Mouse (Mus musculus) limb, embryonic 15.5 days (tissue): Measurements from ENCODE around the gene Gfap. TPM values are rescaled to one million over a fixed set of nuclear protein-coding genes. Genes with fewer than 3 reads are reported as not detected.
A peak's percentile ranks its signal among the peaks of the same experiment; 100 is the strongest.

Experiments used
- ATAC-seq: fragments of 200-750 bp; cut with Nextera tagmentation; 2 replicates; pipeline ENCODE4 v1.8.0; 2017; ENCODE audit warnings: low read depth, moderate TSS enrichment; ENCODE audit not compliant: insufficient number of reproducible peaks, low FRiP score, low TSS enrichment
- H3K27ac ChIP-seq: fragments of 300-500 bp; sonication (generic); 2 replicates; pipeline ENCODE4 v1.5.1; 2015; ENCODE audit warnings: moderate library complexity, mild to moderate bottlenecking, inconsistent platforms
- H3K27me3 ChIP-seq: fragments of 300-500 bp; sonication (generic); 2 replicates; pipeline ENCODE4 v1.6.1; 2015; ENCODE audit warnings: inconsistent platforms
- H3K36me3 ChIP-seq: fragments of 300-500 bp; sonication (generic); 2 replicates; pipeline ENCODE4 v1.6.1; 2015; ENCODE audit warnings: inconsistent platforms
- H3K4me1 ChIP-seq: fragments of 300-500 bp; sonication (generic); 2 replicates; pipeline ENCODE4 v1.6.1; 2015; ENCODE audit warnings: inconsistent platforms
- H3K4me2 ChIP-seq: fragments of 300-500 bp; sonication (generic); 2 replicates; pipeline ENCODE4 v1.6.1; 2015; ENCODE audit warnings: mild to moderate bottlenecking, inconsistent platforms
- H3K4me3 ChIP-seq: fragments of 300-500 bp; sonication (generic); 2 replicates; pipeline ENCODE4 v1.5.1; 2015; ENCODE audit warnings: mild to moderate bottlenecking, inconsistent platforms
- H3K9ac ChIP-seq: fragments of 300-500 bp; sonication (generic); 2 replicates; pipeline ENCODE4 v1.6.1; 2015; ENCODE audit warnings: inconsistent platforms
- H3K9me3 ChIP-seq: fragments of 300-500 bp; sonication (generic); 2 replicates; pipeline ENCODE4 v1.6.1; 2016; ENCODE audit warnings: inconsistent platforms
- WGBS: fragments of 180-500 bp; shearing (Covaris S2); methylation state at CpG from one replicate; pipeline ENCODE4 v1.1.7; 2015; 5-methylcytosine and 5-hydroxymethylcytosine counted together
- polyA plus RNA-seq: library from polyadenylated mRNA; unstranded; fragments of >200 nt; fragmentation: Nextera tagmentation; extraction: Ambion mirVana; gene quantifications from 2 replicates; pipeline ENCODE4 v1.2.1, GENCODE M21; 2015

Gfap gene
- polyA plus RNA-seq = 0.28 and 0.65 TPM in 2 replicates

DNA sequence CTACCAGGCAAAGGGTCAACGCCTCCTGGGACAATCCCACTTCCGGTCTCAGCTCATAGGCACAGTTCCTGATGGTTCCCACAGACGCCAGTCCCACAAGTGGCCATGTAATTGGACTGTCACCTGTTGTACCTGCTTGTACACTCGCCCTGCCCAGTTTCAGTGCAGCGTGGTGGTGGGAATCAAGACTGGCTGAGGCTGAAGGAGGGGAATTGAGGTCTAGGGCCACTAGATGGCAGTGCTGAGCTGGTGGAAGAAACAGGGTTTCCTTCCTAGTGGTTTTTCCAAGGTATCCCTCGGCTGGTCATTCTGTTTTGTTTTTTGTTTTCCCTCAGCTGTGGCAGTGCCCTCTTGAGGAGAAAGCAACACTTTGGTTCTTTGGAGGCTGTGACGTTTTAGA is at the start of gene Gfap:
Gene Gfap, minus strand, starts transcription at position 150 of the 400 bp plus-strand sequence.
- H3K9ac ChIP-seq = no peak within 1 kb of the TSS
- ATAC-seq = no peak
- no peak within 1 kb of the TSS for H3K4me3 ChIP-seq
- H3K9me3 ChIP-seq = no peaks in the 10 kb centered on the region
- peaks cover 12% of the 10 kb centered on the region; the same call in 1 of the 2 replicates for H3K27me3 ChIP-seq
- H3K36me3 ChIP-seq = peaks cover 6% of the 10 kb centered on the region
- no peak within 1 kb of the TSS for H3K4me2 ChIP-seq
- H3K27ac ChIP-seq = no peak within 1 kb of the TSS
- WGBS = 10% methylated on average over 7 of the region's 7 CpGs
- H3K4me1 ChIP-seq = no peaks in the 10 kb centered on the region

DNA sequence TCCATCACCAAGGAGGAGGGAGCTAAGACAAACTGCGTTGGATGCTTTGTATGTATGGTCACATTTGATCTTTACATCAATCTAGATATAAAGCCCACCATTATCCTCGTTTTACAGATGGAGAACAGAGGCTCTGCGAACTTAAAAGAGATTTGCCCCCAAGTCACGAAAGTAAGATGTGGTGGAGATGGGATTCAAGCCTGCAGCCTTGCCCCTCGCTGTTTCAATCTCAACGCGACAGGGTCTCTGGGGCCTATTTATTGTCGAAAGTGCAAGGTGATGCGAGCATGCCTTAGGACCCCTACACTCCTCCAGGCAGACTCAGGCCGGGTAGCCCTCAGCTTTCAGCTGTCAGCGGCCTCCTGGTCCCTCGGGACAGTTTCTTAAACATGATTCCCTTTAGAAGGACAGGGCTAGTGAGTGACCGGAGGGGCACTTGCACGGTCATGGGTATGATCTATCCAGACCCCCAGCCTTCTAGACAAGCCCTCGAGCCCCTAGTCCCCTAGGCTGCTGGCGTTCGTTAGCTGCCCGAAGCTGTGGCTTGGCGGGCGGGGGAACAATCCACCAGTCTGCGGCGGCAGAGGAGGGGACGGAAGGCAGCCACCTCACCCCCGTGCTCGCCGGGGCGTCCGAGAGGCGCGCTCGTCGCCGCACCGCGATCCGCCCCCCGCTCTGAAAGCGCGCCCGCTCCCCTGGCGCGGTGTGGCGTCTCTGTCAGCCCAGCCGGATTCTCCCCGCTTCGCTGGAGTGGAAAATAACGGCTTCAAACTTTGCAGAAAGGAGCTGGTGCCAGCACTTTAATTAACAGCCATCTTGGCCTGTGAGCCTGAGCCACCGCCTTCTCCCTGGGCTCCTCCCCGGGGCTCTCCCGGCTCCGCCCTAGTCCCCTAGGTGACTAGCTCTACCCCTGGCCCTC is 47.6 kb upstream of the Gfap start:
- WGBS = 2% methylated on average over 50 of the region's 51 CpGs
- peaks cover 94% of the 10 kb centered on the region for H3K27me3 ChIP-seq
- H3K4me2 ChIP-seq = peak overlapping the region; percentile 85
- peak overlapping the region; percentile 46 for H3K4me3 ChIP-seq
- peaks cover 41% of the 10 kb centered on the region for H3K4me1 ChIP-seq
- H3K9me3 ChIP-seq = no peaks in the 10 kb centered on the region
- no peak for ATAC-seq
- no peaks in the 10 kb centered on the region for H3K36me3 ChIP-seq
- H3K9ac ChIP-seq = peak overlapping the region; percentile 24; the same call in 1 of the 2 replicates
- H3K27ac ChIP-seq = no peak overlapping the region

DNA sequence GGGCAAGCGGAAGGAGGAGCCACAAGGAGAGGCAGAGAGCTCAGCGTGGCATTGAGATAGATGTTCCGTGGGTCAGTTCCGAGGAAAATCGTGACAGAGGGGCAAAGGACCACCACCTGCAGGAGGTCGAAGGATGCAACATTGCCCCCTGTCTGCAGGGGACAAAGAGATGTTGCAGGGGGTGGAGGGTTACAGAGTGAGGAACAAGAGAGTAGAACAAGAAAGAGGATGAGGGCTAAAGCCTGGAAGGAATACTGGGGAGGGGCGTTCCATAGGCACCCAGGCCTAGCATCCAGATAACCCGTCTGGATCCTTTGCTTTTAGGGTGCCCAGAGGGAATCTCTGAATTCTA is 46.3 kb upstream of the Gfap start:
- no peaks in the 10 kb centered on the region for H3K36me3 ChIP-seq
- no peaks in the 10 kb centered on the region for H3K9me3 ChIP-seq
- WGBS = 6% methylated on average over 8 of the region's 8 CpGs
- H3K27me3 ChIP-seq = peaks cover 99% of the 10 kb centered on the region
- ATAC-seq = no peak
- H3K9ac ChIP-seq = no peak overlapping the region
- H3K27ac ChIP-seq = no peak overlapping the region
- H3K4me3 ChIP-seq = peak overlapping the region; percentile 45
- H3K4me2 ChIP-seq = peak overlapping the region; percentile 86
- peaks cover 41% of the 10 kb centered on the region for H3K4me1 ChIP-seq

DNA sequence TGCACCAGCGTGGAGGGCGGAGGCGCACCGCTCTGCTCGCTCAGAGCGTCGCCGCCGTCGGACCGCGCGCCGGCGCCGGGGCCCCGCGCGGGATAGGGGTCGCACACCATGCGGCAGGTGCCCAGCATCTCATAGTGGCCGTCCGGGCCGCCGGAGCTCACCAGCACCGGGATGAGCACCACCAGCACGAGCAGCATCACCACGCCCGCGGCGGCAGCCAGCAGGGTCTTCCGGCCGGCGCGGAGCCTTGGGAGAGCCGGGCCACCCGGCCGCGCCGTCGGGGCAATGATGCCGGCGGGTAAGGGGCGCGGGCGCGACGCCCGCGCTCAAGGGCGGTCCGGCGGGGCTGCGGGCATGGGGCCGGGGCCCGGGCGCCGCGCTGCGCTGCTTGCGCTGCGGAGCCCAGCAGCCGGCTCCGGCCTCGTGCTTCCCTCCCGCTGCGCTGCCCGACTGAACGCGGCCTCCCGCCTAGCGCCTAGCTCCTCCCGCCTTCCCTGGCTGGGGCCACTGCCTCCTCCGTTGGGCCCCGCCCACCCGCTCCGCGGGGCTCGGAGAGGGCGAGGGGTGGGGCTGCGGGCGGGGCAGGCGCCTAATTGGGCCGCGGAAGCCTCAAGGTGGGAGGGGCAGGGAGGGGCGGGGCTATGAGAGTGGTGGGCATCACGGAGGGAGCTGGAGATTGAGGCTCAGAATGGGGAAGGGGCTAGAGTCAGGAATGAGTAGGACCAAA is 45.7 kb upstream of the Gfap start, which contains the start of gene C1ql1:
Gene C1ql1, minus strand, starts transcription at position 424 of the 727 bp plus-strand sequence.
- Histone ChIP-seq H3K36me3 (no peaks in the 10 kb centered on the region), H3K9me3 (no peaks in the 10 kb centered on the region), H3K4me1 (peaks cover 41% of the 10 kb centered on the region), H3K9ac (no peak within 1 kb of the TSS), H3K27me3 (peaks cover 98% of the 10 kb centered on the region), H3K4me3 (peak within 1 kb of the TSS; percentile 45), H3K27ac (no peak within 1 kb of the TSS), H3K4me2 (peak within 1 kb of the TSS; percentile 86)
- peak; percentile 84; the same call in 1 of the 2 replicates for ATAC-seq
- WGBS = under 1% methylated on average over 75 of the region's 87 CpGs

DNA sequence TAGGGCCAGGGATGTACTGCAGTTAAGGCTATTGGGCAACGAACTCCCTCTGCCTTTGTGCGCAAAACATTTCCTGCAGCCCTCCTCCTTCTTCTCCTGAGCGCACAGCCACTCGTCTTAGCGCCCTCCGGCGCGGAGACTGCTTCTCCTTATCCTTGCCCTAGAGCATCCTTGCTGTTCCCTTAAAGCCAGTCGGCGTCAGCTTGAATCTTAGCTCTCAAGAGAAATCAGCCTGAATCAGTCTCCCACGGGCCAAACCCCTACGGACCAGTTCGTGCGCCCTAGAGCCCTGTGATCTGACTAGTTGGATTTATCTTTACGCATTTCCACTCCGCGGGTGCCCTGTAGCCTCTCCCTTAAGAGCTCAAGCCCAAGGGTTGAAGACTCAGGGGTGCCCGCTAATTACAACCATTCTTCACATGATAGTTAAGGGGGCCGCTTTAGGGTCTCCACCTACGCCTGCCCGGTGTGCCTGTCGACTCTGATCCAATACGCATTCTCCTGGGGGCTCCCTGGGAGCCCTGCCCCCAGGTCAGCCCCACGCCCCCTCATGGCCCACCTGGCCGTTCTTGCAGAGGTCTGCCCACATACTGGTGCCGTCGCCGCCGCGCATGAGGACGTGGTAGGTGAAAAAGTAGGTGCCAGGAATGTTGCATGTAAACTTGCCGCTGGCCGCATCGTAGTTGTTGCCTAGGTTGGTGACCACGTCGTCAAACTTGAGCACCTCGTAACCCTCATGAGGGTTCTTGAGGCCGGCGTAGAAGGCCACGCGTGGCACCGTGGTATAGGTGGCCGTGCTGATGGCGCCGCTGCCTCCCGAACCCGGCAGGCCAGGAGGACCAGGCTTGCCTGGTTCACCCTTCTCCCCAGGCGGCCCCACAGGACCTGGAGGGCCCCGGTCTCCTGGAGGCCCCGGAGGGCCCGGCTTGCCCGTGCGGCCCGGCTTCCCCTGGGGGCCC is 44.9 kb upstream of the Gfap start:
- 3% methylated on average over 54 of the region's 54 CpGs for WGBS

DNA sequence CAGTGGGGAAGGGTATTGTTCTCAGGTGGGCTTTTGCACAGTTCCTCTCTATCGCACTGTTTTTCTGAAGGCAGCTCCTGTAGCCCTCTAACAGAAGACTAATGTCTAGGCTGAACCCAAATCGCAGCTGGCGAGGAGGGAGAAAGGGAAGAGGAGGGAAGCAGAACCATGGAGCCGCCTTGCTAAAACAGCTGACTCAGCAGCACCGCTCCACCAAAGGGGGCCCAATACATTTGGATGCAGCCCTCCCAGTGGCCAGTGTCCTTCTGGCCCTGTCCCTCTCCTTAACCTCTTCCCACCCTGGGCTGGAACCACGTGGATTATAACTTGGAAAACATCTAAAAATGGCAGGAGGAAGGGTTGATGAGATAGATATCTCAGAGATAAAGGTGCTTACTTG is 40.5 kb upstream of the Gfap start:
- no peak overlapping the region for H3K9ac ChIP-seq
- H3K4me2 ChIP-seq = no peak overlapping the region
- no peak for ATAC-seq
- 52% methylated on average over 6 of the region's 6 CpGs for WGBS
- no peak overlapping the region for H3K27ac ChIP-seq
- H3K36me3 ChIP-seq = no peaks in the 10 kb centered on the region
- H3K27me3 ChIP-seq = peaks cover 70% of the 10 kb centered on the region
- H3K4me1 ChIP-seq = peaks cover 38% of the 10 kb centered on the region
- no peaks in the 10 kb centered on the region for H3K9me3 ChIP-seq
- no peak overlapping the region for H3K4me3 ChIP-seq

More for the DNA sequence above, 44.9 kb upstream of the Gfap start:
- H3K4me3 ChIP-seq = peak overlapping the region; percentile 45
- H3K4me1 ChIP-seq = peaks cover 41% of the 10 kb centered on the region
- no peaks in the 10 kb centered on the region for H3K36me3 ChIP-seq
- peak overlapping the region; percentile 86 for H3K4me2 ChIP-seq
- H3K27me3 ChIP-seq = peaks cover 97% of the 10 kb centered on the region
- H3K9ac ChIP-seq = no peak overlapping the region
- no peaks in the 10 kb centered on the region for H3K9me3 ChIP-seq
- no peak overlapping the region for H3K27ac ChIP-seq
- ATAC-seq = no peak

DNA sequence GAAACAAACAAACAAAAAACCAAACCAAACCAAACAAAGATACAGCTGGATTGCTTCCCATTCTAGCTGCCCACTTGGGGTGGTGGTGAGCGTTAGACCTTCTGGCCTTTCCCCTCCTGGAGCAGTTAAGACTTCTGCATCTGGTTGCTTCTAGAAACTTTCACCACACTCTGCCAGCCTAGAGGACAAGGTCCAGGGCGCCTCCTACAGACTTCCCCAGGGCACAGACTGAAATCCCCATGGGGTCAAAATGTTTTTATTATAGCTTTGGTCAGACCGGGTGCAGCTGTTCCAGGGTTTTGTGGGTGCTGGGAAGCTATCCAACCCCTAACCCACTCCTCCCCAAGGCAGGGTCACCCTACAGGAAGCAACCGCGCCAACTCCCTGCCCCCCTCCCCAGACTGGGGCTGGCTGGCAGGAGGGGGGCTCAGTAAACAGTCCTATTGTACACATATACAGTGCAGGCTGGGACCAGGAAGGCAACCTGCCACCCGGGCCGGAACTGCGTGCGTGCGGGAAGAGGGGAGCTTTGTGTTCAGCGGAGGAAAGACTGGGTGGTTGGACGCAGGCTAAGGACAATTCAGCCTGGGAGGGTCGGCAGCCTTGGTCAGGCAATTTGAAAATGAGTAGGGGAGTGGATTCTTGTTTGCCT is 38.4 kb upstream of the Gfap start:
- H3K4me2 ChIP-seq = 0 out of 2 replicates have a peak overlapping the region, but pooled peaks have one; percentile 4
- WGBS = 36% methylated on average over 13 of the region's 13 CpGs

DNA sequence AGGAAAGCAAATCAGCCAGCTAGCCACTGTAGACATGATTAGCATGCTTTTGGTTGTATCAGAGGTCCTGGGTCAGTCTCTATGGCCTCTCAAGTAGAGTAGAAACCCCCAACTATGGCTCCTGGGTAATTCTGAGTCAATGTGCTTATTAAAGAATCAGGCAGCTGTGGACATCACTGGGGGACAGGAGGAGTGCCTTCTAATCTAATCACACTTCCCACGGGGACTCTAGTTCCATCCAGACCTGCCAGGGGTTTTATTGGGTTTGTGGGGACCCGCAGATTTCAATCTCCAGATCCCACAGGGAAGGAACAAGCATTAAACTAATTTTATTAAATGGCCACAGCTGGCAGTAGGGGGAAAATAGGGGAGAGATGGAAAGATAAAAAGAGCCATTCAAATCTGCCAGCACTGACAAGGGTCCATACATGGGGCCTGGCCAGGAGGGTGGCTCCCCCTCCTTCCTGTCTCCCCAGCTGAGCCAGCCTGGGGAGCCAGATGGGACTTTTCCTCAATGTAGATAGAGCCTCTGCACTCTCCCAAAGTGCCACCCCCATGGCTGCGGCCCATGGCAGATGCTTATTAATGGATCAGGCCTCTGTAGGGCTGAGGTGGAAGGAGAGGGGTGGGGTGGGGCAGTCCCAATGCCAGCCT is 36.9 kb upstream of the Gfap start:
- H3K9me3 ChIP-seq = no peaks in the 10 kb centered on the region
- H3K4me3 ChIP-seq = no peak overlapping the region
- H3K27ac ChIP-seq = no peak overlapping the region
- peaks cover 35% of the 10 kb centered on the region for H3K27me3 ChIP-seq
- no peak for ATAC-seq
- 39% methylated on average over 3 of the region's 3 CpGs for WGBS
- no peaks in the 10 kb centered on the region for H3K36me3 ChIP-seq
- peaks cover 26% of the 10 kb centered on the region for H3K4me1 ChIP-seq
- H3K4me2 ChIP-seq = no peak overlapping the region
- H3K9ac ChIP-seq = no peak overlapping the region

More for the DNA sequence above, 38.4 kb upstream of the Gfap start:
- H3K4me3 ChIP-seq = no peak overlapping the region
- H3K27ac ChIP-seq = no peak overlapping the region
- no peaks in the 10 kb centered on the region for H3K9me3 ChIP-seq
- 0 out of 2 replicates have a peak, but pooled peaks have one; percentile 23 for ATAC-seq
- H3K27me3 ChIP-seq = peaks cover 50% of the 10 kb centered on the region
- H3K9ac ChIP-seq = no peak overlapping the region
- H3K4me1 ChIP-seq = peaks cover 26% of the 10 kb centered on the region
- no peaks in the 10 kb centered on the region for H3K36me3 ChIP-seq

DNA sequence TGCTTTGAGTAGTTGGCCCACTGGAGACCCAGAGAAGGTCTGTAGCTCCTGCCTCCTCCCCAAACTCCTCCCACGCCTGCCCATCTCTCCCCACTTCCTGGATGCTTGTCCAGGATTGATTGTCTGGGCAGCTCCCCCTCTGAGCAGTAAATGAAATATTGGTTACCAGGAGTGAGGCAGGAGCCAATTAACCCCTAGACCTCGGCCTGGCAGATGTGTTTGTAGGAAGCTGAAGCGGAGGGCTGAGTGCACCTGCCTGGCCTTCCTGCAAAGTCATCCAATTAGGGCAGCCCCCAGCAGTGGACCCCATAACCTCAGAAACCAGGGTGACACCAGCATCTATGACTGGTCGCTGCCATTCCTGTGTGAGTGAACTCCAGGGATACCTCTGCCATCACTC is 35.6 kb upstream of the Gfap start:
- Histone ChIP-seq H3K9ac (no peak overlapping the region), H3K27me3 (peaks cover 23% of the 10 kb centered on the region), H3K36me3 (no peaks in the 10 kb centered on the region), H3K4me2 (no peak overlapping the region), H3K4me3 (no peak overlapping the region), H3K4me1 (peaks cover 26% of the 10 kb centered on the region), H3K9me3 (no peaks in the 10 kb centered on the region), H3K27ac (no peak overlapping the region)
- WGBS = 27% methylated on average over 4 of the region's 4 CpGs
- ATAC-seq = no peak

DNA sequence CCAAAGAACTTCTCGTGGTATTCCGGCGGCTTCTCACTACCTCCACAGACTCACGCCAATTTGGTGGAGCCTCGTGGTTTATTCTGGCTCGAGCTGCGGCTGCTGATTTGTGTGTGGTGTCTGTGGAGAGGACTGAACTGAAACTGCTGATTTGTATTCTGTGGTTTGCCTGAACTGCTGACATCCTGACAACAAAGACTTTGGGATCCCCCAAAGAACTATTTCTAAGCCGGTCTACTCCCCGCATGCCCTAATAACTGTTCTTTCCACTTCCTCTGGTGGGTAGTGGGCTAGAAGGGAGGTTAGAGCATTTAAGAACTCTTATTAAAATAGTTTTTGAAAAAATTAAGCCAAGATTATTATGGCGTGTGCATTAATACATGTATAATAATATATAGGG is 30.0 kb upstream of the Gfap start:
- ATAC-seq = no peak

More for the DNA sequence above, 30.0 kb upstream of the Gfap start:
- H3K9me3 ChIP-seq = no peaks in the 10 kb centered on the region
- H3K4me3 ChIP-seq = no peak overlapping the region
- no peaks in the 10 kb centered on the region for H3K27me3 ChIP-seq
- 81% methylated on average over 10 of the region's 10 CpGs for WGBS
- H3K9ac ChIP-seq = no peak overlapping the region
- H3K36me3 ChIP-seq = no peaks in the 10 kb centered on the region
- H3K4me1 ChIP-seq = no peaks in the 10 kb centered on the region
- no peak overlapping the region for H3K27ac ChIP-seq
- H3K4me2 ChIP-seq = no peak overlapping the region
